Mouse (Mus musculus): ENCODE measurements around the gene Lhfpl2. TPM values are rescaled to one million over a fixed set of nuclear protein-coding genes. Genes with fewer than 3 reads are reported as not detected.

Lhfpl2 gene
- total and polyA plus RNA-seq, 2 experiments from 2014 or later, result 15.3 to 32.1 TPM

GRCm38 (mm10) chr13:94172533-94173310 lies 115.1 kb downstream of the Lhfpl2 start:
- no peaks in the 10 kb centered on the region for H3K9me3 ChIP-seq (ENCODE audit: low read length)
- DNase-seq (ENCODE audit: low spot score), result no peak
- H3K4me3 ChIP-seq (ENCODE audit: low read length), result no peak overlapping the region
- H3K27me3 ChIP-seq (ENCODE audit: insufficient read depth, low read length), result no peaks in the 10 kb centered on the region
- 69% methylated on average over 15 of the region's 15 CpGs for WGBS
- no peak overlapping the region for H3K4me2 ChIP-seq (ENCODE audit: low read depth, low read length)
- H3K9ac ChIP-seq (replicated peaks; ENCODE audit: low read length), result no peak overlapping the region
- ATAC-seq, result no peak
- no peaks in the 10 kb centered on the region for H3K36me3 ChIP-seq (ENCODE audit: insufficient read depth, low read length)
- TF ChIP-seq CTCF (IDR thresholded peaks at IDR 0.05; ENCODE audit: low read depth), result no peak
- H3K4me1 ChIP-seq (ENCODE audit: insufficient read depth, low read length), result peaks cover 9% of the 10 kb centered on the region
- H3K27ac ChIP-seq, result no peak overlapping the region

- Histone ChIP-seq H3K4me3 (ENCODE audit: low read length) (peak overlapping the region; percentile 52), H3K9me3 (ENCODE audit: low read length) (no peaks in the 10 kb centered on the region), H3K27me3 (ENCODE audit: insufficient read depth, low read length) (no peaks in the 10 kb centered on the region), H3K27ac (peak overlapping the region; percentile 63), H3K9ac (replicated peaks; ENCODE audit: low read length) (peak overlapping the region; percentile 61), H3K36me3 (ENCODE audit: insufficient read depth, low read length) (no peaks in the 10 kb centered on the region), H3K4me1 (ENCODE audit: insufficient read depth, low read length) (peaks cover 9% of the 10 kb centered on the region), H3K4me2 (ENCODE audit: low read depth, low read length) (peak overlapping the region; percentile 96)
- 5% methylated on average over 55 of the region's 55 CpGs for WGBS
- ATAC-seq (peak; percentile 34), DNase-seq (ENCODE audit: low spot score) (peak; percentile 59)
- TF ChIP-seq CTCF (IDR thresholded peaks at IDR 0.05; ENCODE audit: low read depth), result no peak
Measured at GRCm38 (mm10) chr13:94173633-94174576, 116.3 kb downstream of the Lhfpl2 start.

- Histone ChIP-seq H3K4me3 (ENCODE audit: low read length) (peak overlapping the region; percentile 52), H3K4me1 (ENCODE audit: insufficient read depth, low read length) (peaks cover 7% of the 10 kb centered on the region), H3K36me3 (ENCODE audit: insufficient read depth, low read length) (no peaks in the 10 kb centered on the region), H3K9ac (replicated peaks; ENCODE audit: low read length) (peak overlapping the region; percentile 61), H3K9me3 (ENCODE audit: low read length) (no peaks in the 10 kb centered on the region), H3K4me2 (ENCODE audit: low read depth, low read length) (peak overlapping the region; percentile 96), H3K27me3 (ENCODE audit: insufficient read depth, low read length) (no peaks in the 10 kb centered on the region), H3K27ac (peak overlapping the region; percentile 63; the same call in 1 of the 2 replicates)
- no peak for TF ChIP-seq CTCF (IDR thresholded peaks at IDR 0.05; ENCODE audit: low read depth)
- ATAC-seq (no peak), DNase-seq (ENCODE audit: low spot score) (peak; percentile 61)
- 13% methylated on average over 16 of the region's 16 CpGs for WGBS
Measured at GRCm38 (mm10) chr13:94174577-94175279, 117.1 kb downstream of the Lhfpl2 start.

- WGBS, result 61% methylated on average over 6 of the region's 6 CpGs
- Histone ChIP-seq H3K4me1 (ENCODE audit: insufficient read depth, low read length) (peaks cover 7% of the 10 kb centered on the region), H3K4me3 (ENCODE audit: low read length) (peak overlapping the region; percentile 52), H3K9me3 (ENCODE audit: low read length) (no peaks in the 10 kb centered on the region), H3K36me3 (ENCODE audit: insufficient read depth, low read length) (no peaks in the 10 kb centered on the region), H3K9ac (replicated peaks; ENCODE audit: low read length) (no peak overlapping the region), H3K27ac (no peak overlapping the region), H3K27me3 (ENCODE audit: insufficient read depth, low read length) (no peaks in the 10 kb centered on the region), H3K4me2 (ENCODE audit: low read depth, low read length) (peak overlapping the region; percentile 96)
- TF ChIP-seq CTCF (IDR thresholded peaks at IDR 0.05; ENCODE audit: low read depth), result no peak
- DNase-seq (ENCODE audit: low spot score), result no peak
- ATAC-seq, result no peak
Measured at GRCm38 (mm10) chr13:94175379-94176050, 117.9 kb downstream of the Lhfpl2 start.

GRCm38 (mm10) chr13:94177148-94177547 lies 119.6 kb downstream of the Lhfpl2 start:
- Histone ChIP-seq H3K27ac (no peak overlapping the region), H3K27me3 (ENCODE audit: insufficient read depth, low read length) (no peaks in the 10 kb centered on the region), H3K9ac (replicated peaks; ENCODE audit: low read length) (no peak overlapping the region), H3K4me1 (ENCODE audit: insufficient read depth, low read length) (peaks cover 7% of the 10 kb centered on the region), H3K4me2 (ENCODE audit: low read depth, low read length) (no peak overlapping the region), H3K4me3 (ENCODE audit: low read length) (no peak overlapping the region), H3K36me3 (ENCODE audit: insufficient read depth, low read length) (no peaks in the 10 kb centered on the region), H3K9me3 (ENCODE audit: low read length) (no peaks in the 10 kb centered on the region)
- TF ChIP-seq CTCF (IDR thresholded peaks at IDR 0.05; ENCODE audit: low read depth), result peak; percentile 61
- DNase-seq (ENCODE audit: low spot score) (peak; percentile 58), ATAC-seq (no peak)
- WGBS, result 68% methylated on average over 7 of the region's 7 CpGs

All from hindbrain, postnatal 0 days (tissue).